Mouse (Mus musculus) olfactory bulb, adult 2 months (tissue): ENCODE data around the gene Dgkd. TPM values are rescaled to one million over a fixed set of nuclear protein-coding genes. Genes with fewer than 3 reads are reported as not detected.

Experiments used
- H3K27ac ChIP-seq: fragments of 200-500 bp; 2 replicates; pipeline ENCODE4 v1.5.1; 2012; ENCODE audit warnings: low read depth, low read length; ENCODE audit not compliant: insufficient read depth
- H3K4me1 ChIP-seq: fragments of 200-500 bp; 2 replicates; pipeline ENCODE4 v1.6.1; 2012; ENCODE audit warnings: low read length; ENCODE audit not compliant: control insufficient read depth, insufficient read depth
- H3K4me3 ChIP-seq: fragments of 200-500 bp; 2 replicates; pipeline ENCODE4 v1.5.1; 2012; ENCODE audit warnings: mild to moderate bottlenecking, low read depth, low read length, moderate library complexity; ENCODE audit not compliant: insufficient read depth
- CTCF ChIP-seq: fragments of 200-500 bp; IDR thresholded peaks from 2 replicates; pipeline ENCODE4 v1.5.1; 2012; ENCODE audit warnings: low read depth, mild to moderate bottlenecking, low read length, moderate library complexity; ENCODE audit not compliant: insufficient read depth
- POLR2A ChIP-seq: fragments of 200-500 bp; IDR thresholded peaks from 2 replicates; pipeline ENCODE4 v1.6.1; 2012; ENCODE audit warnings: mild to moderate bottlenecking, low read depth, low read length, moderate library complexity; ENCODE audit not compliant: insufficient read depth
- WGBS: fragments of 180-500 bp; shearing (Covaris S2); methylation state at CpG from one replicate; pipeline ENCODE4 v1.1.7; 2018; 5-methylcytosine and 5-hydroxymethylcytosine counted together
- polyA plus RNA-seq: library from polyadenylated mRNA; stranded (reverse); fragments of >200 nt; gene quantifications from 2 replicates; pipeline ENCODE4 v1.2.4, GENCODE M21; 2012; ENCODE audit warnings: low replicate concordance; ENCODE audit not compliant: missing spikeins, insufficient read depth, insufficient read length

Gene Dgkd
- polyA plus RNA-seq, 1 experiment = 128 TPM

DNA sequence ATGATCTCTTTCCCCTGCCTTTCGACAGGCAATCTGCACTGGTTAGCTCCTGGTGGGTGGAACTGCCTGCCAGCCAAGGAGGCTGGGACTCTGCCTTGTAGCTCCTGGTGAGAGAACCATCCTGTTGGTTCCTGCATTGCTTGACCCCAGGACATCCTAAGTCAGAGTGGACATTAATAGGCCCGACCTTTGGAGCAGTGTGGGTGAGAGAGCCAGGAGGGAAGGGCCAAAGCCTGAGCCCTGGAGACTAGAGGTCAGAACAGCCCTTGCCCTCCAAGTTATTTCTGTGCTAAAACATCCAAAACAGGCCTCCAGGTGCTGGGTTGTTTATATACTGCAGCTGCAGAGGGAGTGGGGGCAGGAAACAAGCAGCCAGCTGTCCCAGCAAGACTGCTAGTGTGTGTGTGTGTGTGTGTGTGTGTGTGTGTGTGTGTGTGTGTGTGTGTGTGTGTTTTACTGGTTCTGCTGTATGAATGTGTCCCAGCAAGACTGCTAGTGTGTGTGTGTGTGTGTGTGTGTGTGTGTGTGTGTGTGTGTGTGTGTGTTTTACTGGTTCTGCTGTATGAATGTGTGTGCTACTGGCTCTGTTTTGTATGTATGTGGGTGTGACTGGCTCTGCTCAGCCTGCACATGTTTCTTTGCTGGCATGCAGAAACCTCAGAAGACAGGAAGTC is 6.1 kb upstream of the Dgkd start:
- 25% methylated on average over 2 of the region's 2 CpGs for WGBS
- no peak overlapping the region for H3K4me3 ChIP-seq
- peak overlapping the region; percentile 90 for H3K27ac ChIP-seq
- peaks cover 16% of the 10 kb centered on the region for H3K4me1 ChIP-seq
- TF ChIP-seq CTCF (no peak), POLR2A (no peak)

DNA sequence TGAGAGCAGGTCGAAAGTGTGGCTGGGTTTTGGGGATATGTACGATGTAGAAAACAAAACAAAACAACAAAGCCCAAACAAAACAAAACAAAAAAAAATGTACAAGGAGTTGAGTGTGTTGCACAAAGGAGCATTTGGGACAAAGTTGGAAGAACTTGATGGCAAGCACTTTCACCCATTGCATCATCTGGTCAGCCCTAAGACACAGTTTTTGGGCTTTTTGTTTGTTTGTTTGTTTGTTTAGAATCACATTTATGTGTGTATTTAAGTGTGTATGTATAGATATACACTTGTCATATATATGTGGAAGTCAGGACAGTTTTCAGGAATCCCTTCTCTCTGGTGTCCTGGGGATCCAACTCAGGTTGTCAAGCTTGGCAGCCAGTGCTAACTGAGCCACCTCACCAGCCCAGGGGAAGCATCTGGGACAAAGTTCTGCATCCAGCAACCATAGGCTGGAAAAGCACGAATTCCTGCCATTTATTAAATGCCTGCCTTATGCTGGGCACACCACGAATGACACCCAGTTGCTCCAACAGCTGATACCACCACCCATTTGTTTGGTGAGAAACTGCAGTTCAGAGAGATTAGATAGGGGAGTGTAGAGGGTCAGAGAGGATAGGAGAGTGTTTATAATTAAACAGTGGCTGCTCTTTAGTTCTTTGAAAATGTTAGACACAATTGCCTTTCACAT is 5.5 kb upstream of the Dgkd start:
- no peak for TF ChIP-seq CTCF
- no peak for TF ChIP-seq POLR2A
- H3K4me3 ChIP-seq = no peak overlapping the region
- H3K27ac ChIP-seq = peak overlapping the region; percentile 90
- H3K4me1 ChIP-seq = peaks cover 21% of the 10 kb centered on the region
- WGBS = 36% methylated on average over 4 of the region's 4 CpGs

DNA sequence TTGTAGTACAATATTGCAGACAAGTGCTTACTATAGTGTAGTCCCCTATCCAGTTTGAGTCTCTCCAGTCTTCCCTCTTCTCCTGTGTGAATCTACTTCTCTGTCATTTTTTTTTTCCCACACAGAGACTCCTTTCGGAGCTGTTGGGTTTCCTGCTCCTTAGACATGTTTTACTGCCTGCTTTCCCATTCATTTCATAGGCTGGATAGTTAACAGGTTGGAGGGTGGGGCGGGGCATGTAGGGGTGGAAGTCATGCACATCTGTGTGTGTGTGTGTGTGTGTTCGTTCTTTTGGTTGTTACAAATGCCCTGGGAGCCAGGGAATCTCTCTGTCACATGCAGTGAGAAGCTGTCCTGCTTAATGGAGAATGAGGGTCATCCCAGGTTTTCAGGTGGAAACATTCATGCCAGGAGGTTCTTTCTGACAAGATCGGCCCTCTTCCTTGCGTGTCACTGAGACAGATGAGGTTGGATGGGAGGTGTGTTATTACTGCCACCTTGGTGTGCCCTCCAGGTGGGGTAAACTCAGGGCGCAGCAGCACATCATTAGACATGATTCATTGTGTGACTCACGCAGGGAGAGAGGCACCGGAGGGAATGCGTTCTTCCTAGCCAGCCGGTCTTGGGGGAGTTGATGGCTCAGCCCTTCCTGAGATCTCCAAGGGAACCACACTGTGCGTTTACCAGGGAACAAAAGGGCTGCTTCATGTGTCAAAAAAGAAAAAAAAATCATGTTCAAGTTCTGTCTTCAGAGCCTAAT is 4.7 kb upstream of the Dgkd start:
- TF ChIP-seq POLR2A = no peak
- TF ChIP-seq CTCF = no peak
- WGBS = 22% methylated on average over 11 of the region's 11 CpGs
- peak overlapping the region; percentile 90 for H3K27ac ChIP-seq

DNA sequence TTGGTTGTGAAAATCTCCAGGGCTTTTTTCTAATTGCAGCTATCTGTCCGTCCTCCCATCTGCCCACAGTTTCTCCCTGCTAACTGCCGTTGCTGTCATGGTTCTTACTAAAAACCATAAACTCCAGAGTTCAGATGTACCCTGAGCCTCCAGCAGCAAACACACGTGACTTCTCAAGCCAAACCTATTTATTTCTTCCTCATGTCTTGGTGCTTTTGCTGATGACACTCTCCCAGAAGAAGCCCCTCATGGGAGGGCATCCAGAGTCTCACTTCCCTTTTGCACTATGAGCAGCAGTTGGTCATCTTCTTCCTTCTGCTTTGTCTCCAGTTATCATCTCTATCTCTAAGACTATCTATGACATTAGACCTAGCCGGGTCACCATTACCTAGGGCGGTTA is 3.8 kb upstream of the Dgkd start:
- Histone ChIP-seq H3K4me3 (no peak overlapping the region), H3K4me1 (peaks cover 21% of the 10 kb centered on the region), H3K27ac (peak overlapping the region; percentile 90)
- no peak for TF ChIP-seq POLR2A
- no peak for TF ChIP-seq CTCF
- 42% methylated on average over 5 of the region's 5 CpGs for WGBS

More for the DNA sequence above, 4.7 kb upstream of the Dgkd start:
- peaks cover 21% of the 10 kb centered on the region for H3K4me1 ChIP-seq
- H3K4me3 ChIP-seq = no peak overlapping the region

DNA sequence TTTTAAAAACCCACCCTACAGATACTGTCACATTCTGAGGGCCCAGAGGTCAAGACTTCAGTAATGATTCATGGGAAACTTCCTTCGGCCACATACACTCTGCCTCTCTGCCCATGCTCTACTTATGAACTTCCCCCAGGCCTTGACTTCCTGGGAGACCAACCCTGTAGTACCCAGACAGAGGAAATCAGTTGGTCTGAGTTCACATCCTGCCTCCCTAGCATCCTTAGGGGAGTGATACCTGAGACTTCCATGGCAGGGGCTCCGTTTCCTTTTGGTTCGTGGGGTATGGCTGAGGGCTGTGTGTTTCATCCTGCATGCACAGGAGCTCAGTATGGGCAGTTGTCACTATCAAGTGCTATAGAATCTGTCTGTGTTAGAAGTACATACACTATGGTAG is 1.7 kb upstream of the Dgkd start:
- H3K4me3 ChIP-seq = no peak overlapping the region
- no peak for TF ChIP-seq POLR2A
- no peak for TF ChIP-seq CTCF
- WGBS = 97% methylated on average over 3 of the region's 3 CpGs

DNA sequence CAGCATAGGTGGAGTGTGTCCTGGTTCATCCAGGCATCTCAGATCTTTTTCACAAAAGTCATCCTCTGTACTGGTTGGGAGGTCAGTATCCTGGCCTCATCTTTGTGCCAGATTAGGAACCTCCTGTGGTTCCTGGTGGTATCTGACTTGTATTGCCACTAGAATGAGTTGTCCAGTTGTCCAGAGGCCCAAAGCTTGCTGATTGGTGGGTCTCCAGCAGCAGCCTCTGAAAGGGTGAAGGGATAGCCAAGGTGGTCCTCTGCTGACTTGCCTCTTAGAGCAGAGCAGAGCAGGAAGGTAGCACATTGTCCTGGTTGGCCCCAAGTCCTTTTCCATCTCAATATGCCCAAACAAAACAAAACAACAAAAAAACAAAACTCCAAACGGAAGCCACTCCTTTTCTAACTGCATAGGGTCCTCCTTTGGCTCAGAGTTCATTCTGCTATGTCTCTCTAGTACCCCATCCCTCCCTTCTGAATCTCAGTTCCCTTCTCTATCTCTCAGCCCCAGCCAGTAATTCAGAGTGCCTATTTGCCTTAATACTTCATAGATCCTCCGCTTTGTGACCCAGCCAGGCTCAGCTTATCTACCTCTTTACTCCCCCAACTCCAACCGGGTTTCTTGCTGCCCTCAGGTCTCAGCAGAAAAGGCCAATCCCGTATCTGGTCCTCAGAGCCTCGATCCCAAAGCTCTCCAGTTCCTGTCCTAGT is 851 bp upstream of the Dgkd start:
- Histone ChIP-seq H3K4me3 (peak overlapping the region; percentile 91), H3K4me1 (peaks cover 23% of the 10 kb centered on the region), H3K27ac (peak overlapping the region; percentile 76)
- whole genome bisulfite sequencing = 47% methylated on average over 5 of the region's 5 CpGs
- TF ChIP-seq POLR2A = no peak
- no peak for TF ChIP-seq CTCF

More for the DNA sequence above, 1.7 kb upstream of the Dgkd start:
- Histone ChIP-seq H3K4me1 (peaks cover 27% of the 10 kb centered on the region), H3K27ac (no peak overlapping the region)

DNA sequence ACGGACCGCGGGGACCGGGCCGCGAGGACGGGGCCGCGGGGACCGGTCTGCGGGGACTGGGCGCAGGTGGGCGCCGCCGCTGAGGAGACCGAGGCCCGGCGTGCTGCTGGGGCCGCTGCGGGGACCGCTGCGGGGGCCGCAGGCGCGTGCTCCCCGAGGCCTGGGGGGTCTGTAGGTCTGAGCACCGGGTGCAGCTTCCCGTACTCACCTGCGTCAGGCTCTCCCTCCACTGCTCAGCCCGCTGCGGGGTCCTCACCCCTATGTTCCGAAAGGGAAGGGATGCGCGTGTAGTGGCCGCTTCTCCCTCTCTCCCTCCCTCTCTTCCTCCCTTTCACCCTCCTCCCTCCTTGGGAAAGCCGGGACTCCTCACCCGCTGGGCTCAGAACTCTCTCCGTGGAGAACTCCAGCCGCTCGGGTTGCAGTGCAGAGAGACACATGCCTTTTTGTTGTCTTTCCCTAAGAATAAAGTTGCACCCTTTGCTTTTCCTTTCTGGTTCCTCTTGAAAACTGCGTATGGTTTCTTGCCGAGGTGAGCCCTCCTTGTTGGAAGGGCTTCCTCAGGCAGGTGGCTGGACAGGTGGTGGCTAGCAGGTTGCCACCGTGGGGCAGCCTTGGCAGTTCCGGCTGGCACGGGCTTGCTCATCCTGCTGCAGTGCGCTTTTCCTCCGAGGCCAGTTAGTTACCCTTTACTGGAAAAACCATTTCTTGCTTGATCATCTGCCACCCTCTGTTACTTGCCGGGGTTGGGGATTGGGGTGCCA is 694 bp downstream of the Dgkd start:
- TF ChIP-seq CTCF = no peak
- TF ChIP-seq POLR2A = no peak
- Histone ChIP-seq H3K4me3 (peak overlapping the region; percentile 91), H3K27ac (peak overlapping the region; percentile 32), H3K4me1 (peaks cover 17% of the 10 kb centered on the region)
- 1% methylated on average over 48 of the region's 48 CpGs for WGBS

DNA sequence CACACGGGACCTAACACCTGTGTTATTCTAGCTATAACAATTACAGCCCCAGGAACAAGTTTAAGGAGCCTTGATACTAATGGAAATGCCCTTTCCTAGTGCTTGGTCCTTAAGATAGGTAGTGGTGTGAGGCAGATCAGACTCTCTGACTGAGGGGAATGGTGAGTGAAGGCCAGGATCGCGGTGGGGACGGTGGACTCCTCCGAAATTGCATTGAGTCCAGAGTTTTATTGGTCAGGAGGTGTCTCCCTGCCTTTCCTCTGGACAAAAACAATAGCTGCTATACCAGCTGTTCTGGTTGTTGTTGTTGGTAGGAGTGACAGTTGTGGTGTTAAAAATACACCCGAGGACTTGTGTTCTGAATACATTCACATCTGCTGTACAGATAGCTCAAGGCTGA is 1.3 kb downstream of the Dgkd start:
- peak overlapping the region; percentile 32 for H3K27ac ChIP-seq
- TF ChIP-seq POLR2A (no peak), CTCF (no peak)
- 10% methylated on average over 6 of the region's 6 CpGs for WGBS
- peak overlapping the region; percentile 91 for H3K4me3 ChIP-seq
- H3K4me1 ChIP-seq = peaks cover 17% of the 10 kb centered on the region
